Mouse (Mus musculus) stomach, embryonic 14.5 days (tissue): Measurements from ENCODE around the gene Spc24. TPM values are rescaled to one million over a fixed set of nuclear protein-coding genes. Genes with fewer than 3 reads are reported as not detected.
A peak's percentile ranks its signal among the peaks of the same experiment; 100 is the strongest.

ENCODE experiments used
- ATAC-seq: fragments of 200-750 bp; cut with Nextera tagmentation; 2 replicates; pipeline ENCODE4 v1.8.0; 2017; ENCODE audit warnings: low read depth, moderate TSS enrichment; ENCODE audit not compliant: insufficient number of reproducible peaks, insufficient read depth, low FRiP score
- H3K27ac ChIP-seq: fragments of 300-500 bp; sonication (generic); 2 replicates; pipeline ENCODE4 v1.5.1; 2014; ENCODE audit warnings: mild to moderate bottlenecking, low read length, moderate library complexity, mixed read lengths
- H3K27me3 ChIP-seq: fragments of 300-500 bp; sonication (generic); 2 replicates; pipeline ENCODE4 v1.6.1; 2014; ENCODE audit warnings: low read length, control low read depth, mixed read lengths; ENCODE audit not compliant: control insufficient read depth, insufficient read depth
- H3K36me3 ChIP-seq: fragments of 300-500 bp; sonication (generic); 2 replicates; pipeline ENCODE4 v1.6.1; 2014; ENCODE audit warnings: mild to moderate bottlenecking, control low read depth, low read length, moderate library complexity, mixed read lengths; ENCODE audit not compliant: control insufficient read depth, insufficient read depth
- H3K4me1 ChIP-seq: fragments of 300-500 bp; sonication (generic); 2 replicates; pipeline ENCODE4 v1.6.1; 2014; ENCODE audit warnings: low read length, control low read depth, mixed read lengths; ENCODE audit not compliant: control insufficient read depth, insufficient read depth
- H3K4me2 ChIP-seq: fragments of 300-500 bp; sonication (generic); replicated peaks from 2 replicates; pipeline ENCODE4 v1.6.1; 2014; ENCODE audit warnings: low read depth, low read length, control low read depth
- H3K4me3 ChIP-seq: fragments of 300-500 bp; sonication (generic); 2 replicates; pipeline ENCODE4 v1.5.1; 2014; ENCODE audit warnings: low read depth, low read length, control low read depth
- H3K9ac ChIP-seq: fragments of 300-500 bp; sonication (generic); replicated peaks from 2 replicates; pipeline ENCODE4 v1.6.1; 2014; ENCODE audit warnings: low read depth, mild to moderate bottlenecking, control low read depth, low read length, moderate library complexity, mixed read lengths
- H3K9me3 ChIP-seq: fragments of 300-500 bp; sonication (generic); 2 replicates; pipeline ENCODE4 v1.6.1; 2016; ENCODE audit warnings: low read depth, low read length, control low read depth; ENCODE audit not compliant: control insufficient read depth
- WGBS: fragments of 180-500 bp; shearing (Covaris S2); extraction: QIAGEN DNeasy Blood & Tissue Kit; methylation state at CpG from one replicate; pipeline ENCODE4 v1.1.7; 2014; 5-methylcytosine and 5-hydroxymethylcytosine counted together
- microRNA-seq: library from miRNA; unstranded; fragments of <30 nt; microRNA quantifications from one replicate; pipeline ENCODE4, GENCODE M21; 2016
- polyA plus RNA-seq: library from polyadenylated mRNA; unstranded; fragments of >200 nt; fragmentation: Nextera tagmentation; extraction: Ambion mirVana; gene quantifications from 2 replicates; pipeline ENCODE4 v1.2.1, GENCODE M21; 2014

The Spc24 gene
- polyA plus RNA-seq, 1 experiment from 2014 or later, result 111 TPM

- Histone ChIP-seq H3K4me3 (no peak overlapping the region), H3K27ac (no peak overlapping the region), H3K9me3 (no peaks in the 10 kb centered on the region), H3K36me3 (peaks cover 57% of the 10 kb centered on the region), H3K9ac (no peak overlapping the region), H3K4me1 (no peaks in the 10 kb centered on the region), H3K27me3 (no peaks in the 10 kb centered on the region), H3K4me2 (no peak overlapping the region)
- no peak for ATAC-seq
- 75% methylated on average over 4 of the region's 4 CpGs for WGBS
These were observed 54.0 kb downstream of the Spc24 start for GRCm38 (mm10) chr9:21706085-21706484.

Small RNA genes lying within 50 kb of the gene (microRNA-seq; reads per million reads assigned to microRNA genes)
- gene Mir7083, result 8.1 reads per million, percentile 17 among the genes with 10 or more reads in this experiment

Other genes starting within 250 kb of the Spc24 start
- gene AB124611, start 234.1 kb downstream of the Spc24 start, polyA plus RNA-seq, result 5.9 and 6.0 TPM in 2 replicates
- gene Carm1, start 213.4 kb downstream of the Spc24 start, polyA plus RNA-seq, result 39.7 and 42.7 TPM in 2 replicates
- 29.4 and 33.4 TPM in 2 replicates for gene Timm29, start 167.6 kb downstream of the Spc24 start, polyA plus RNA-seq
- gene Yipf2, start 167.5 kb downstream of the Spc24 start, polyA plus RNA-seq, result 26.9 and 27.5 TPM in 2 replicates
- 91.8 and 95.0 TPM in 2 replicates for gene Smarca4, start 144.1 kb downstream of the Spc24 start, polyA plus RNA-seq
- gene Ldlr, start 36.8 kb downstream of the Spc24 start, polyA plus RNA-seq, result 23.8 and 26.9 TPM in 2 replicates
- gene Kank2, start 38.4 kb upstream of the Spc24 start, polyA plus RNA-seq, result 10.3 and 10.4 TPM in 2 replicates
- 2.8 and 2.9 TPM in 2 replicates for gene Angptl8, start 75.2 kb upstream of the Spc24 start, polyA plus RNA-seq
- gene Dock6, start 92.3 kb upstream of the Spc24 start, polyA plus RNA-seq, result 39.8 and 45.1 TPM in 2 replicates
- gene Rab3d, start 157.9 kb upstream of the Spc24 start, polyA plus RNA-seq, result 41.4 and 42.7 TPM in 2 replicates
- gene Ccdc159, start 167.2 kb upstream of the Spc24 start, polyA plus RNA-seq, result 4.9 and 6.3 TPM in 2 replicates
- 60.7 and 62.4 TPM in 2 replicates for gene Tmem205, start 167.3 kb upstream of the Spc24 start, polyA plus RNA-seq
- 8.5 and 9.9 TPM in 2 replicates for gene Plppr2, start 176.7 kb upstream of the Spc24 start, polyA plus RNA-seq
- 8.9 and 10.4 TPM in 2 replicates for gene Swsap1, start 195.5 kb upstream of the Spc24 start, polyA plus RNA-seq
- gene Epor, start 203.2 kb upstream of the Spc24 start, polyA plus RNA-seq, result 6.4 and 6.7 TPM in 2 replicates
- gene Rgl3, start 229.1 kb upstream of the Spc24 start, polyA plus RNA-seq, result 4.9 and 5.5 TPM in 2 replicates
- 0.63 and 0.72 TPM in 2 replicates for gene Ccdc151, start 242.3 kb upstream of the Spc24 start, polyA plus RNA-seq
- 82.8 and 91.0 TPM in 2 replicates for gene Prkcsh, start 242.5 kb upstream of the Spc24 start, polyA plus RNA-seq